Mouse (Mus musculus) CH12.LX (cell line): ENCODE measurements around the gene Nup35. TPM values are rescaled to one million over a fixed set of nuclear protein-coding genes. Genes with fewer than 3 reads are reported as not detected.

Experiments
- DNase-seq: peaks from one replicate; pipeline ENCODE4 v3.0.0-alpha.2; 2013; ENCODE audit errors: extremely low read depth
- H3K27ac ChIP-seq: 2 replicates; pipeline ENCODE4 v1.5.1; 2012; ENCODE audit warnings: low read depth, mild to moderate bottlenecking, control low read depth, moderate library complexity; ENCODE audit not compliant: insufficient read depth
- H3K27me3 ChIP-seq: replicated peaks from 2 replicates; pipeline ENCODE3; 2012; ENCODE audit warnings: inconsistent platforms
- H3K36me3 ChIP-seq, 2 experiments: replicated peaks in 1 of 2; 2 replicates each; pipeline versions ENCODE3 to v1.6.1; 2012; ENCODE audit warnings: inconsistent platforms in 1 of 2, low read length in 1 of 2, mild to moderate bottlenecking in 1 of 2, mixed read lengths in 1 of 2, moderate library complexity in 1 of 2; ENCODE audit not compliant: control insufficient read depth in 1 of 2, insufficient read depth in 1 of 2
- H3K4me1 ChIP-seq, 2 experiments: 2 replicates each; pipeline ENCODE4 v1.6.1; 2012; ENCODE audit warnings: inconsistent platforms in 1 of 2, moderate library complexity in 1 of 2; ENCODE audit not compliant: insufficient read depth in 2 of 2, control insufficient read depth in 1 of 2
- H3K4me2 ChIP-seq: 2 replicates; pipeline ENCODE4 v1.6.1; 2012; ENCODE audit warnings: low read depth, mild to moderate bottlenecking, control low read depth; ENCODE audit not compliant: poor library complexity, insufficient read depth, severe bottlenecking
- H3K4me3 ChIP-seq, 3 experiments: fragments of 150-350 bp in 1 of 3; sonication (generic) in 1 of 3; replicated peaks in 1 of 3; 2 replicates each; pipeline versions ENCODE3 to v1.5.1; 2011 to 2012; ENCODE audit warnings: low read depth in 2 of 3, low read length in 2 of 3, mild to moderate bottlenecking in 2 of 3, moderate library complexity in 2 of 3, control low read depth in 1 of 3, improper control_type of control experiment in 1 of 3, inconsistent platforms in 1 of 3, mixed read lengths in 1 of 3; ENCODE audit not compliant: poor library complexity in 1 of 3
- H3K79me2 ChIP-seq: replicated peaks from 2 replicates; pipeline ENCODE4 v1.6.1; 2012; ENCODE audit warnings: mild to moderate bottlenecking, moderate library complexity; ENCODE audit not compliant: control insufficient read depth, poor library complexity, insufficient read depth, severe bottlenecking; ENCODE audit errors: extremely low read depth
- H3K9ac ChIP-seq: 2 replicates; pipeline ENCODE4 v1.6.1; 2012; ENCODE audit warnings: low read depth, mild to moderate bottlenecking, control low read depth, moderate library complexity; ENCODE audit not compliant: insufficient read depth
- H3K9me3 ChIP-seq: replicated peaks from 2 replicates; pipeline ENCODE3; 2012; ENCODE audit warnings: low read length, inconsistent platforms, mixed read lengths
- BHLHE40 ChIP-seq: IDR thresholded peaks from 2 replicates; pipeline ENCODE4 v1.6.1; 2011; ENCODE audit warnings: mild to moderate bottlenecking, low read depth, low read length, improper control_type of control experiment
- CHD1 ChIP-seq: IDR thresholded peaks from 2 replicates; pipeline ENCODE4 v1.6.1; 2012; ENCODE audit warnings: low read depth, low read length, improper control_type of control experiment, inconsistent platforms
- CHD2 ChIP-seq: IDR thresholded peaks from 2 replicates; pipeline ENCODE4 v1.6.1; 2011; ENCODE audit warnings: low read length, improper control_type of control experiment
- CTCF ChIP-seq, 2 experiments: IDR thresholded peaks in 1 of 2; conservative IDR thresholded peaks in 1 of 2; 2 replicates each; pipeline ENCODE4 v1.5.1; 2011 to 2012; ENCODE audit warnings: low read depth in 2 of 2, low read length in 2 of 2, improper control_type of control experiment in 1 of 2, inconsistent platforms in 1 of 2, mild to moderate bottlenecking in 1 of 2, moderate library complexity in 1 of 2
- ELF1 ChIP-seq: IDR thresholded peaks from 2 replicates; pipeline ENCODE4 v1.6.1; 2014; ENCODE audit warnings: low read depth, mild to moderate bottlenecking, inconsistent platforms, low read length, improper control_type of control experiment
- EP300 ChIP-seq: IDR thresholded peaks from 2 replicates; pipeline ENCODE4 v1.6.1; 2011; ENCODE audit warnings: low read length, improper control_type of control experiment
- ETS1 ChIP-seq: conservative IDR thresholded peaks from 2 replicates; pipeline ENCODE4 v1.6.1; 2012; ENCODE audit warnings: low read depth, mild to moderate bottlenecking, inconsistent platforms, low read length, improper control_type of control experiment, moderate library complexity
- GABPA ChIP-seq: IDR thresholded peaks from 2 replicates; pipeline ENCODE4 v1.6.1; 2012; ENCODE audit warnings: low read depth, low read length, improper control_type of control experiment, inconsistent platforms; ENCODE audit not compliant: insufficient replicate concordance
- HCFC1 ChIP-seq: IDR thresholded peaks from 2 replicates; pipeline ENCODE4 v1.6.1; 2012; ENCODE audit warnings: low read depth, mild to moderate bottlenecking, inconsistent platforms, low read length, improper control_type of control experiment
- IRF4 ChIP-seq: IDR thresholded peaks from 2 replicates; pipeline ENCODE4 v1.6.1; 2014; ENCODE audit warnings: low read depth, mild to moderate bottlenecking, inconsistent platforms, low read length, improper control_type of control experiment
- JUND ChIP-seq: conservative IDR thresholded peaks from 2 replicates; pipeline ENCODE4 v1.6.1; 2011; ENCODE audit warnings: low read depth, low read length, improper control_type of control experiment
- MAFK ChIP-seq: IDR thresholded peaks from 2 replicates; pipeline ENCODE4 v1.6.1; 2011; ENCODE audit warnings: low read length, improper control_type of control experiment; ENCODE audit not compliant: insufficient replicate concordance
- MAX ChIP-seq: IDR thresholded peaks from 2 replicates; pipeline ENCODE4 v1.6.1; 2011; ENCODE audit warnings: low read length, improper control_type of control experiment
- MAZ ChIP-seq: IDR thresholded peaks from 2 replicates; pipeline ENCODE4 v1.6.1; 2012; ENCODE audit warnings: low read depth, mild to moderate bottlenecking, inconsistent platforms, low read length, improper control_type of control experiment, moderate library complexity
- MXI1 ChIP-seq: IDR thresholded peaks from 2 replicates; pipeline ENCODE4 v1.6.1; 2011; ENCODE audit warnings: mild to moderate bottlenecking, low read depth, low read length, improper control_type of control experiment
- MYC ChIP-seq: IDR thresholded peaks from 2 replicates; pipeline ENCODE4 v1.6.1; 2011; ENCODE audit warnings: low read depth, mild to moderate bottlenecking, improper control_type of control experiment, low read length
- NRF1 ChIP-seq: IDR thresholded peaks from 2 replicates; pipeline ENCODE4 v1.6.1; 2014; ENCODE audit warnings: low read depth, mild to moderate bottlenecking, inconsistent platforms, low read length, improper control_type of control experiment, moderate library complexity
- PAX5 ChIP-seq: IDR thresholded peaks from 2 replicates; pipeline ENCODE4 v1.6.1; 2012; ENCODE audit warnings: low read length, inconsistent platforms, mixed read lengths
- POLR2A ChIP-seq: IDR thresholded peaks from 2 replicates; pipeline ENCODE4 v1.6.1; 2011; ENCODE audit warnings: low read depth, mild to moderate bottlenecking, improper control_type of control experiment, low read length
- SIN3A ChIP-seq: IDR thresholded peaks from 2 replicates; pipeline ENCODE4 v1.6.1; 2012; ENCODE audit warnings: low read length, improper control_type of control experiment, inconsistent platforms
- SMC3 ChIP-seq: IDR thresholded peaks from 2 replicates; pipeline ENCODE4 v1.6.1; 2011; ENCODE audit warnings: low read depth, low read length, improper control_type of control experiment
- TBP ChIP-seq: conservative IDR thresholded peaks from 2 replicates; pipeline ENCODE4 v1.6.1; 2011; ENCODE audit warnings: low read depth, low read length, improper control_type of control experiment
- TCF12 ChIP-seq: IDR thresholded peaks from 2 replicates; pipeline ENCODE4 v1.6.1; 2014; ENCODE audit warnings: low read depth, mild to moderate bottlenecking, inconsistent platforms, low read length, improper control_type of control experiment
- USF1 ChIP-seq: IDR thresholded peaks from 2 replicates; pipeline ENCODE4 v1.6.1; 2014; ENCODE audit warnings: low read depth, mild to moderate bottlenecking, inconsistent platforms, low read length, improper control_type of control experiment
- USF2 ChIP-seq: conservative IDR thresholded peaks from 2 replicates; pipeline ENCODE4 v1.6.1; 2011; ENCODE audit warnings: low read depth, low read length, improper control_type of control experiment
- ZC3H11A ChIP-seq: IDR thresholded peaks from 2 replicates; pipeline ENCODE4 v1.6.1; 2012; ENCODE audit warnings: low read depth, mild to moderate bottlenecking, inconsistent platforms, low read length, improper control_type of control experiment
- ZKSCAN1 ChIP-seq: IDR thresholded peaks from 2 replicates; pipeline ENCODE4 v1.6.1; 2012; ENCODE audit warnings: low read depth, inconsistent platforms, low read length, improper control_type of control experiment, borderline replicate concordance
- ZNF384 ChIP-seq: IDR thresholded peaks from 2 replicates; pipeline ENCODE4 v1.6.1; 2012; ENCODE audit warnings: low read depth, low read length, improper control_type of control experiment, inconsistent platforms
- dilution Hi-C: fragments of 300-500 bp; cut with MboI; formaldehyde crosslinking; loops from 2 replicates; pipeline ENCODE4 v1.14.3; 2020; ENCODE audit warnings: low sequenced_read_pairs; ENCODE audit not compliant: extremely low pct_unique_long_range_greater_than_20kb, extremely low pct_ligation_motif_present
- in situ Hi-C: fragments of 300-500 bp; cut with MboI; formaldehyde crosslinking; loops from 3 replicates; pipeline ENCODE4 v1.14.3; 2019; ENCODE audit warnings: low sequenced_read_pairs, low pct_ligation_motif_present, low pct_unique_long_range_greater_than_20kb, mixed read lengths
- polyA plus RNA-seq: library from polyadenylated mRNA; unstranded; fragments of >175 nt; gene quantifications from 2 replicates; pipeline ENCODE4 v1.2.1, GENCODE M21; 2012; ENCODE audit warnings: low read depth; ENCODE audit not compliant: insufficient read length
- total RNA-seq, 2 experiments: library from RNA; depleted of rRNA; stranded (reverse); fragments of 300-350 nt in 1 of 2; fragments of >200 nt in 1 of 2; gene quantifications; 2 replicates each; pipeline ENCODE4 v1.2.3; 2012 to 2014

Nup35 gene
- total and polyA plus RNA-seq, 3 experiments: 37.9 to 161 (median 53.2) TPM

GRCm38 (mm10) chr2:80581043-80581711 lies 35.9 kb upstream of the Nup35 start, which contains the start of gene Nckap1:
Gene Nckap1, minus strand, starts transcription at chr2:80581380.
- Histone ChIP-seq H3K27ac (no peak within 1 kb of the TSS), H3K9ac (peak within 1 kb of the TSS; percentile 54), H3K4me3 (peak within 1 kb of the TSS; percentile 58 to 72 (median 68)), H3K4me1 (peaks cover 2 to 16% of the 10 kb centered on the region in 2 experiments; a peak in 3 of 4 replicates), H3K9me3 (peaks cover 14% of the 10 kb centered on the region), H3K4me2 (peak within 1 kb of the TSS; percentile 59), H3K27me3 (peaks cover 62% of the 10 kb centered on the region), H3K36me3 (no peaks in the 10 kb centered on the region), H3K79me2 (no peaks in the 10 kb centered on the region)
- in situ Hi-C loops (no loop called here), dilution Hi-C loops (no loop called here)
- DNase-seq: peak; percentile 45
- TF ChIP-seq USF2: no peak
- no peak for TF ChIP-seq ETS1
- TF ChIP-seq GABPA: no peak
- TF ChIP-seq CHD1: no peak
- no peak for TF ChIP-seq JUND
- no peak for TF ChIP-seq MXI1
- TF ChIP-seq SMC3: no peak
- TF ChIP-seq POLR2A: no peak
- no peak for TF ChIP-seq EP300
- TF ChIP-seq MAZ: no peak
- TF ChIP-seq HCFC1: no peak
- TF ChIP-seq TBP: no peak
- TF ChIP-seq MAFK: no peak
- no peak for TF ChIP-seq TCF12
- TF ChIP-seq ELF1: peak; percentile 39; the same call in 1 of the 2 replicates
- TF ChIP-seq BHLHE40: peak; percentile 56
- peak; percentile 76 for TF ChIP-seq USF1
- no peak for TF ChIP-seq NRF1
- no peak for TF ChIP-seq SIN3A
- TF ChIP-seq ZNF384: no peak
- TF ChIP-seq ZC3H11A: no peak
- no peak for TF ChIP-seq PAX5
- TF ChIP-seq CHD2: no peak
- 0 out of 2 replicates have a peak, but pooled peaks have one; percentile 10 for TF ChIP-seq IRF4
- TF ChIP-seq MAX: no peak
- TF ChIP-seq CTCF (conservative IDR thresholded peaks at IDR 0.05 in 1 of 2, IDR thresholded peaks at IDR 0.05 in 1 of 2; ENCODE audit: low read depth in 2 of 2, low read length in 2 of 2): peak in 1 of 2 experiments; percentile 62; a peak in 2 of 4 replicates
- TF ChIP-seq ZKSCAN1: no peak
- no peak for TF ChIP-seq MYC
